Mouse (Mus musculus) stomach, embryonic 16.5 days (tissue): ENCODE measurements around the gene Rps3a1. TPM values are rescaled to one million over a fixed set of nuclear protein-coding genes. Genes with fewer than 3 reads are reported as not detected.
A peak's percentile ranks its signal among the peaks of the same experiment; 100 is the strongest.

ENCODE experiments used
- ATAC-seq: fragments of 200-750 bp; cut with Nextera tagmentation; 2 replicates; pipeline ENCODE4 v1.8.0; 2017; ENCODE audit warnings: moderate number of reproducible peaks, moderate TSS enrichment; ENCODE audit not compliant: insufficient read depth, low FRiP score
- H3K27ac ChIP-seq: fragments of 300-500 bp; sonication (generic); 2 replicates; pipeline ENCODE4 v1.5.1; 2014; ENCODE audit warnings: low read length
- H3K27me3 ChIP-seq: fragments of 300-500 bp; sonication (generic); 2 replicates; pipeline ENCODE4 v1.6.1; 2014; ENCODE audit warnings: low read length, control low read depth, mixed read lengths; ENCODE audit not compliant: control insufficient read depth, insufficient read depth
- H3K36me3 ChIP-seq: fragments of 300-500 bp; sonication (generic); 2 replicates; pipeline ENCODE4 v1.6.1; 2014; ENCODE audit warnings: low read length; ENCODE audit not compliant: control insufficient read depth, insufficient read depth
- H3K4me1 ChIP-seq: fragments of 300-500 bp; sonication (generic); 2 replicates; pipeline ENCODE4 v1.6.1; 2014; ENCODE audit warnings: low read length, control low read depth, mixed read lengths; ENCODE audit not compliant: control insufficient read depth, insufficient read depth
- H3K4me2 ChIP-seq: fragments of 300-500 bp; sonication (generic); 2 replicates; pipeline ENCODE4 v1.6.1; 2014; ENCODE audit warnings: low read depth, low read length, mixed read lengths
- H3K4me3 ChIP-seq: fragments of 300-500 bp; sonication (generic); replicated peaks from 2 replicates; pipeline ENCODE4 v1.5.1; 2014; ENCODE audit warnings: mild to moderate bottlenecking, low read length
- H3K9ac ChIP-seq: fragments of 300-500 bp; sonication (generic); 2 replicates; pipeline ENCODE4 v1.6.1; 2014; ENCODE audit warnings: low read length
- H3K9me3 ChIP-seq: fragments of 300-500 bp; sonication (generic); replicated peaks from 2 replicates; pipeline ENCODE4 v1.6.1; 2016; ENCODE audit warnings: low read length, control low read depth; ENCODE audit not compliant: control insufficient read depth
- WGBS: fragments of 180-500 bp; shearing (Covaris S2); extraction: QIAGEN DNeasy Blood & Tissue Kit; methylation state at CpG from one replicate; pipeline ENCODE4 v1.1.7; 2014; 5-methylcytosine and 5-hydroxymethylcytosine counted together
- polyA plus RNA-seq: library from polyadenylated mRNA; unstranded; fragments of >200 nt; fragmentation: Nextera tagmentation; extraction: Ambion mirVana; gene quantifications from 2 replicates; pipeline ENCODE4 v1.2.1, GENCODE M21; 2015

Rps3a1 gene
- 1,099 and 1,216 TPM in 2 replicates for polyA plus RNA-seq

- no peaks in the 10 kb centered on the region for H3K9me3 ChIP-seq
- no peaks in the 10 kb centered on the region for H3K27me3 ChIP-seq
- H3K4me2 ChIP-seq, result peak within 1 kb of the TSS; percentile 86
- H3K27ac ChIP-seq, result peak within 1 kb of the TSS; percentile 86
- peaks cover 9% of the 10 kb centered on the region; the same call in 1 of the 2 replicates for H3K4me1 ChIP-seq
- peak within 1 kb of the TSS; percentile 99 for H3K9ac ChIP-seq
- under 1% methylated on average over 72 of the region's 77 CpGs for WGBS
- H3K36me3 ChIP-seq, result peaks cover 25% of the 10 kb centered on the region
- ATAC-seq, result peak; percentile 98
- H3K4me3 ChIP-seq, result peak within 1 kb of the TSS; percentile 97
These were observed at the start of gene Rps3a1 for GRCm38 (mm10) chr3:86142263-86142933. TSS of gene Rps3a1 (minus strand) at chr3:86142702.

- no peak overlapping the region for H3K27ac ChIP-seq
- no peaks in the 10 kb centered on the region for H3K27me3 ChIP-seq
- no peak overlapping the region for H3K9ac ChIP-seq
- no peaks in the 10 kb centered on the region for H3K9me3 ChIP-seq
- no peak for ATAC-seq
- no peaks in the 10 kb centered on the region for H3K4me1 ChIP-seq
- WGBS, result 54% methylated on average over 5 of the region's 5 CpGs
- H3K4me2 ChIP-seq, result no peak overlapping the region
- H3K36me3 ChIP-seq, result no peaks in the 10 kb centered on the region
- no peak overlapping the region for H3K4me3 ChIP-seq
These were observed 45.4 kb upstream of the Rps3a1 start for GRCm38 (mm10) chr3:86187736-86188389.

- H3K27me3 ChIP-seq, result no peaks in the 10 kb centered on the region
- no peak overlapping the region for H3K4me3 ChIP-seq
- H3K9me3 ChIP-seq, result no peaks in the 10 kb centered on the region
- H3K36me3 ChIP-seq, result no peaks in the 10 kb centered on the region
- WGBS, result 83% methylated on average over 7 of the region's 7 CpGs
- H3K9ac ChIP-seq, result no peak overlapping the region
- H3K27ac ChIP-seq, result no peak overlapping the region
- no peak for ATAC-seq
- no peaks in the 10 kb centered on the region for H3K4me1 ChIP-seq
- no peak overlapping the region for H3K4me2 ChIP-seq
These were observed 42.0 kb upstream of the Rps3a1 start for GRCm38 (mm10) chr3:86184546-86184945.

GRCm38 (mm10) chr3:86181107-86181506 lies 38.6 kb upstream of the Rps3a1 start:
- WGBS, result 66% methylated on average over 5 of the region's 5 CpGs
- H3K4me3 ChIP-seq, result no peak overlapping the region
- no peaks in the 10 kb centered on the region for H3K36me3 ChIP-seq
- H3K27ac ChIP-seq, result no peak overlapping the region
- no peaks in the 10 kb centered on the region for H3K4me1 ChIP-seq
- H3K4me2 ChIP-seq, result no peak overlapping the region
- no peak for ATAC-seq
- no peak overlapping the region for H3K9ac ChIP-seq
- H3K9me3 ChIP-seq, result no peaks in the 10 kb centered on the region
- no peaks in the 10 kb centered on the region for H3K27me3 ChIP-seq

GRCm38 (mm10) chr3:86179714-86180113 lies 37.2 kb upstream of the Rps3a1 start:
- WGBS, result 74% methylated on average over 7 of the region's 7 CpGs
- no peaks in the 10 kb centered on the region for H3K27me3 ChIP-seq
- H3K4me1 ChIP-seq, result no peaks in the 10 kb centered on the region
- no peaks in the 10 kb centered on the region for H3K9me3 ChIP-seq
- ATAC-seq, result no peak
- no peak overlapping the region for H3K4me2 ChIP-seq
- H3K9ac ChIP-seq, result no peak overlapping the region
- H3K4me3 ChIP-seq, result no peak overlapping the region
- no peaks in the 10 kb centered on the region for H3K36me3 ChIP-seq
- H3K27ac ChIP-seq, result no peak overlapping the region

DNA sequence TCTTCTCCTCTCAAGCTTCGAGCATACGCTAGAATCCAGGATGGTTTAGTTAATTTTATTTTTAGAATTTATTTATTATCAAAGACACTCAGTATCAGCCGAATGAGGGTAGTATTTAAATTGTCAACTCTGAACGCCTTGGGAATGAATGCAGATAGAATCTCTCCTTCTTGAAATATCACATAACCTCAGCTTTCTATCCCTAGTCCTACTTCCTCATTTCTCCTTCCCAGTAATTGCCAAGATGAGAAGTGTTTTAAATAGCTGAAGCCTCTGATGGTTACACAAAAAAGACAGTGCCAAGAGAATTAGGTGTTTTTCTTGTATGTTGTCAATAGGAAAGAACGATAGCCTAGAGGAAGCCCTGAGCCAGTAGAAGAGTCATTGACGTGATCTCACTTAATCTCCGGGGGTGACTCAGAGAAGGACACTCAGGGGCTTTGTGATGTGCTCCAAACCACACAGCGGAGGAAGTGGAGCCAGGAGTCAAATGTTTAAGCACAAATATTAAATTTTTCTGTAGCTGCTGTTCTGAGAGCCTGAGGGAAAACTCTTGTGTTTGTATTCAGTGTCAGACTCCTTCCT lies 26.4 kb upstream of the Rps3a1 start:
- no peaks in the 10 kb centered on the region for H3K27me3 ChIP-seq
- H3K4me2 ChIP-seq, result no peak overlapping the region
- H3K36me3 ChIP-seq, result no peaks in the 10 kb centered on the region
- H3K9me3 ChIP-seq, result no peaks in the 10 kb centered on the region
- no peak overlapping the region for H3K9ac ChIP-seq
- 64% methylated on average over 8 of the region's 8 CpGs for WGBS
- H3K4me1 ChIP-seq, result no peaks in the 10 kb centered on the region
- no peak for ATAC-seq
- H3K27ac ChIP-seq, result no peak overlapping the region
- H3K4me3 ChIP-seq, result no peak overlapping the region

GRCm38 (mm10) chr3:86149521-86149920 lies 7.0 kb upstream of the Rps3a1 start:
- 61% methylated on average over 9 of the region's 9 CpGs for WGBS

DNA sequence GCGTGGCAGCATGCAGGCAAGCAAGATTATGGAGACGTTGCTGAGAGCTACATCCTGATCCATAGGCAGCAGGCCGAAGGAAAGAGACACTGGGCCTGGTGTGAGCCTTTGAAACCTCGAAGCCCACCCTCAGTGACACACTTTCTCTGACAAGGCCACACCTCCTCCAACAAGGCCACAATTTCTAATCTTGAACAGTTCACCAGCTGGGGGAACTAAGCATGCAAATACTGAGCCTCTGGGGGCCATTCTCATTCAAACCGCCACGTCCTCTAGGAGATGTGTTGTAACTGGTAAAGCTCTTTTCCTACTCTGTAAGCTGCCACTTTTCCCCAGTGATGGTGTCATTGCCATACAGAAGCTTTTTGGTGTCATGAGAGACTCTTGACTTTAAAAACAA lies 6.6 kb upstream of the Rps3a1 start:
- ATAC-seq, result no peak
- Histone ChIP-seq H3K36me3 (no peaks in the 10 kb centered on the region), H3K27ac (no peak overlapping the region), H3K4me2 (no peak overlapping the region), H3K4me1 (no peaks in the 10 kb centered on the region), H3K4me3 (no peak overlapping the region), H3K9ac (no peak overlapping the region), H3K9me3 (no peaks in the 10 kb centered on the region), H3K27me3 (no peaks in the 10 kb centered on the region)
- 84% methylated on average over 6 of the region's 6 CpGs for WGBS

More at GRCm38 (mm10) chr3:86149521-86149920, 7.0 kb upstream of the Rps3a1 start:
- Histone ChIP-seq H3K27ac (no peak overlapping the region), H3K36me3 (no peaks in the 10 kb centered on the region), H3K4me1 (no peaks in the 10 kb centered on the region), H3K9ac (no peak overlapping the region), H3K9me3 (no peaks in the 10 kb centered on the region), H3K27me3 (no peaks in the 10 kb centered on the region), H3K4me3 (no peak overlapping the region), H3K4me2 (no peak overlapping the region)
- no peak for ATAC-seq

DNA sequence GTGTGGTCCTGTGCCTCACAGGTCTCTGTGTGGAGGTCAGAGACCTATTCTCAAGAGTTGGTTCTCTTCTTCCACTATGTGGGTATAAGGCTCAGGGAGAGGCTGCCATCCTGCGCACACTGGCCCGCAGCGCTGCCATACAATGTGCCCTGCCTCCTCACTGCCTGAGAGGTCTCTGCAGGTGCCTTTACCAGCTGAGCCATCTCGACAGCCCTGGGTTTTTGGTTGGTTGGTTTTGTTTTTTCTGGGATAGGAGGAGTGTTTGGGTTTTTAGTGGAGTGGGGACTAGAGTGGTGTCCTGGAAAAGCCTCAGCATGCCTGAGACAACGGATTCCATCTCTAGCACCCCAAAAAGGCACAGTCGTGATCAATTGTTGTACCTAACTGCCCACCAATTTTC lies 841 bp upstream of the Rps3a1 start:
- peaks cover 18% of the 10 kb centered on the region for H3K36me3 ChIP-seq
- no peak overlapping the region for H3K4me3 ChIP-seq
- H3K4me2 ChIP-seq, result no peak overlapping the region
- no peak for ATAC-seq
- no peak overlapping the region for H3K9ac ChIP-seq
- WGBS, result 77% methylated on average over 6 of the region's 6 CpGs
- H3K27me3 ChIP-seq, result no peaks in the 10 kb centered on the region
- no peaks in the 10 kb centered on the region for H3K9me3 ChIP-seq
- no peak overlapping the region for H3K27ac ChIP-seq
- peaks cover 9% of the 10 kb centered on the region; the same call in 1 of the 2 replicates for H3K4me1 ChIP-seq
